Mouse (Mus musculus) right cerebral cortex, adult 18-20 months (tissue): ENCODE measurements around the gene Pmepa1.

ENCODE experiments used
- DNase-seq: peaks from one replicate; pipeline ENCODE4 v3.0.0; 2022; ENCODE audit warnings: mixed read lengths

The Pmepa1 gene

GRCm38 (mm10) chr2:173225906-173226305 is 50.4 kb downstream of the Pmepa1 start:
- no peak for DNase-seq

GRCm38 (mm10) chr2:173224832-173225231 is 51.5 kb downstream of the Pmepa1 start:
- no peak for DNase-seq

GRCm38 (mm10) chr2:173224097-173224496 is 52.2 kb downstream of the Pmepa1 start:
- no peak for DNase-seq

- no peak for DNase-seq
These were observed 52.8 kb downstream of the Pmepa1 start for GRCm38 (mm10) chr2:173223496-173223895.

- no peak for DNase-seq
These were observed 55.6 kb downstream of the Pmepa1 start for GRCm38 (mm10) chr2:173220754-173221153.

- no peak for DNase-seq
These were observed 56.9 kb downstream of the Pmepa1 start for GRCm38 (mm10) chr2:173219256-173219954.

- DNase-seq: no peak
These were observed 57.8 kb downstream of the Pmepa1 start, which contains the start of gene Zbp1 for GRCm38 (mm10) chr2:173218416-173219141. TSS of gene Zbp1 (minus strand) at chr2:173218923.

GRCm38 (mm10) chr2:173217763-173218258 is 58.5 kb downstream of the Pmepa1 start:
- DNase-seq: no peak

- DNase-seq: no peak
These were observed 59.1 kb downstream of the Pmepa1 start for GRCm38 (mm10) chr2:173217246-173217645.

- DNase-seq: no peak
These were observed 59.5 kb downstream of the Pmepa1 start for GRCm38 (mm10) chr2:173216840-173217239.

GRCm38 (mm10) chr2:173212227-173212626 is 64.1 kb downstream of the Pmepa1 start:
- no peak for DNase-seq

GRCm38 (mm10) chr2:173209091-173209815 is 67.1 kb downstream of the Pmepa1 start:
- DNase-seq: no peak

- no peak for DNase-seq
These were observed 69.3 kb downstream of the Pmepa1 start for GRCm38 (mm10) chr2:173207051-173207450.

- DNase-seq: no peak
These were observed 70.7 kb downstream of the Pmepa1 start for GRCm38 (mm10) chr2:173205563-173206099.

- DNase-seq: no peak
These were observed 71.7 kb downstream of the Pmepa1 start for GRCm38 (mm10) chr2:173204671-173205070.

GRCm38 (mm10) chr2:173203726-173204125 is 72.6 kb downstream of the Pmepa1 start:
- DNase-seq: no peak

GRCm38 (mm10) chr2:173202924-173203689 is 73.2 kb downstream of the Pmepa1 start:
- DNase-seq: no peak

- no peak for DNase-seq
These were observed 81.5 kb downstream of the Pmepa1 start for GRCm38 (mm10) chr2:173194796-173195195.

GRCm38 (mm10) chr2:173187182-173187855 is 89.0 kb downstream of the Pmepa1 start:
- no peak for DNase-seq

GRCm38 (mm10) chr2:173186047-173186943 is 90.0 kb downstream of the Pmepa1 start:
- DNase-seq: peak; percentile 70

GRCm38 (mm10) chr2:173185282-173185681 is 91.1 kb downstream of the Pmepa1 start:
- DNase-seq: no peak
